Mouse (Mus musculus): ENCODE measurements around the gene Dnah7c. TPM values are rescaled to one million over a fixed set of nuclear protein-coding genes. Genes with fewer than 3 reads are reported as not detected.
A peak's percentile ranks its signal among the peaks of the same experiment; 100 is the strongest.
"Not testable (repeated sequence)": the region's sequence is repeated elsewhere in the genome, so short reads cannot be mapped to it uniquely, and the experiment has no call there.

The Dnah7c gene
- polyA plus RNA-seq (2014; fragmentation: Nextera tagmentation; extraction: Ambion mirVana) = 0.07 and 0.11 TPM in 2 replicates

GRCm38 (mm10) chr1:46425137-46425925, at the start of gene Dnah7c:
Gene Dnah7c (plus strand): TSS chr1:46425592.
- peak; percentile 83 for ATAC-seq (replicated peaks; ENCODE audit: insufficient number of reproducible peaks, low FRiP score, low TSS enrichment, low read depth)
- Histone ChIP-seq H3K9me3 (replicated peaks; ENCODE audit: control insufficient read depth, low read length) (no peaks in the 10 kb centered on the region), H3K4me3 (ENCODE audit: low read depth, low read length) (peak within 1 kb of the TSS; percentile 38), H3K9ac (replicated peaks; ENCODE audit: low read length) (peak within 1 kb of the TSS; percentile 35; the same call in 1 of the 2 replicates), H3K4me1 (ENCODE audit: control insufficient read depth, insufficient read depth, low read length) (no peaks in the 10 kb centered on the region), H3K4me2 (ENCODE audit: low read depth, low read length) (peak within 1 kb of the TSS; percentile 76), H3K36me3 (replicated peaks; ENCODE audit: control insufficient read depth, insufficient read depth, low read depth, low read length) (no peaks in the 10 kb centered on the region), H3K27me3 (ENCODE audit: control insufficient read depth, insufficient read depth, low read length) (no peaks in the 10 kb centered on the region), H3K27ac (replicated peaks; ENCODE audit: low read depth, low read length) (no peak within 1 kb of the TSS)
- 13% methylated on average over 30 of the region's 30 CpGs for WGBS
- DNase-seq (ENCODE audit: low spot score) = peak; percentile 69

GRCm38 (mm10) chr1:46380641-46381040, 44.8 kb upstream of the Dnah7c start:
- not testable (repeated sequence) for H3K9ac ChIP-seq (replicated peaks; ENCODE audit: low read length); H3K27ac ChIP-seq (replicated peaks; ENCODE audit: low read depth, low read length); H3K27me3 ChIP-seq (ENCODE audit: control insufficient read depth, insufficient read depth, low read length); H3K9me3 ChIP-seq (replicated peaks; ENCODE audit: control insufficient read depth, low read length); H3K36me3 ChIP-seq (replicated peaks; ENCODE audit: control insufficient read depth, insufficient read depth, low read depth, low read length); H3K4me1 ChIP-seq (ENCODE audit: control insufficient read depth, insufficient read depth, low read length); ATAC-seq (replicated peaks; ENCODE audit: insufficient number of reproducible peaks, low FRiP score, low TSS enrichment, low read depth); DNase-seq (ENCODE audit: low spot score); H3K4me3 ChIP-seq (ENCODE audit: low read depth, low read length); H3K4me2 ChIP-seq (ENCODE audit: low read depth, low read length)
- 83% methylated on average over 3 of the region's 3 CpGs for WGBS

GRCm38 (mm10) chr1:46394681-46395297, 30.6 kb upstream of the Dnah7c start:
- H3K4me1 ChIP-seq (ENCODE audit: control insufficient read depth, insufficient read depth, low read length); H3K27ac ChIP-seq (replicated peaks; ENCODE audit: low read depth, low read length); H3K9me3 ChIP-seq (replicated peaks; ENCODE audit: control insufficient read depth, low read length); H3K27me3 ChIP-seq (ENCODE audit: control insufficient read depth, insufficient read depth, low read length); H3K4me3 ChIP-seq (ENCODE audit: low read depth, low read length); DNase-seq (ENCODE audit: low spot score); H3K4me2 ChIP-seq (ENCODE audit: low read depth, low read length); H3K9ac ChIP-seq (replicated peaks; ENCODE audit: low read length); H3K36me3 ChIP-seq (replicated peaks; ENCODE audit: control insufficient read depth, insufficient read depth, low read depth, low read length); ATAC-seq (replicated peaks; ENCODE audit: insufficient number of reproducible peaks, low FRiP score, low TSS enrichment, low read depth): not testable (repeated sequence)
- 78% methylated on average over 3 of the region's 4 CpGs for WGBS

GRCm38 (mm10) chr1:46408324-46409115, 16.9 kb upstream of the Dnah7c start:
- 84% methylated on average over 6 of the region's 6 CpGs for WGBS
- Histone ChIP-seq H3K27ac (replicated peaks; ENCODE audit: low read depth, low read length) (no peak overlapping the region), H3K9ac (replicated peaks; ENCODE audit: low read length) (no peak overlapping the region), H3K4me2 (ENCODE audit: low read depth, low read length) (no peak overlapping the region), H3K4me3 (ENCODE audit: low read depth, low read length) (no peak overlapping the region), H3K9me3 (replicated peaks; ENCODE audit: control insufficient read depth, low read length) (no peaks in the 10 kb centered on the region), H3K4me1 (ENCODE audit: control insufficient read depth, insufficient read depth, low read length) (no peaks in the 10 kb centered on the region), H3K36me3 (replicated peaks; ENCODE audit: control insufficient read depth, insufficient read depth, low read depth, low read length) (no peaks in the 10 kb centered on the region), H3K27me3 (ENCODE audit: control insufficient read depth, insufficient read depth, low read length) (no peaks in the 10 kb centered on the region)
- ATAC-seq (replicated peaks; ENCODE audit: insufficient number of reproducible peaks, low FRiP score, low TSS enrichment, low read depth) (no peak), DNase-seq (ENCODE audit: low spot score) (no peak)

- DNase-seq (ENCODE audit: low spot score); H3K4me1 ChIP-seq (ENCODE audit: control insufficient read depth, insufficient read depth, low read length); H3K9me3 ChIP-seq (replicated peaks; ENCODE audit: control insufficient read depth, low read length); H3K9ac ChIP-seq (replicated peaks; ENCODE audit: low read length); H3K27ac ChIP-seq (replicated peaks; ENCODE audit: low read depth, low read length); H3K4me2 ChIP-seq (ENCODE audit: low read depth, low read length); H3K27me3 ChIP-seq (ENCODE audit: control insufficient read depth, insufficient read depth, low read length); H3K36me3 ChIP-seq (replicated peaks; ENCODE audit: control insufficient read depth, insufficient read depth, low read depth, low read length); ATAC-seq (replicated peaks; ENCODE audit: insufficient number of reproducible peaks, low FRiP score, low TSS enrichment, low read depth); H3K4me3 ChIP-seq (ENCODE audit: low read depth, low read length): not testable (repeated sequence)
- WGBS = 87% methylated on average over 7 of the region's 7 CpGs
Observed at GRCm38 (mm10) chr1:46414798-46415197, 10.6 kb upstream of the Dnah7c start.

- not testable (repeated sequence) for H3K27ac ChIP-seq (replicated peaks; ENCODE audit: low read depth, low read length); H3K4me3 ChIP-seq (ENCODE audit: low read depth, low read length); H3K36me3 ChIP-seq (replicated peaks; ENCODE audit: control insufficient read depth, insufficient read depth, low read depth, low read length); H3K4me2 ChIP-seq (ENCODE audit: low read depth, low read length); H3K9ac ChIP-seq (replicated peaks; ENCODE audit: low read length); ATAC-seq (replicated peaks; ENCODE audit: insufficient number of reproducible peaks, low FRiP score, low TSS enrichment, low read depth); H3K9me3 ChIP-seq (replicated peaks; ENCODE audit: control insufficient read depth, low read length); H3K27me3 ChIP-seq (ENCODE audit: control insufficient read depth, insufficient read depth, low read length); H3K4me1 ChIP-seq (ENCODE audit: control insufficient read depth, insufficient read depth, low read length)
- WGBS = 21% methylated on average over 3 of the region's 3 CpGs
- peak; percentile 82 for DNase-seq (ENCODE audit: low spot score)
Observed at GRCm38 (mm10) chr1:46416946-46417345, 8.4 kb upstream of the Dnah7c start.

- H3K9ac ChIP-seq (replicated peaks; ENCODE audit: low read length); H3K27me3 ChIP-seq (ENCODE audit: control insufficient read depth, insufficient read depth, low read length); H3K4me2 ChIP-seq (ENCODE audit: low read depth, low read length); H3K36me3 ChIP-seq (replicated peaks; ENCODE audit: control insufficient read depth, insufficient read depth, low read depth, low read length); H3K9me3 ChIP-seq (replicated peaks; ENCODE audit: control insufficient read depth, low read length); H3K27ac ChIP-seq (replicated peaks; ENCODE audit: low read depth, low read length); DNase-seq (ENCODE audit: low spot score); H3K4me1 ChIP-seq (ENCODE audit: control insufficient read depth, insufficient read depth, low read length); ATAC-seq (replicated peaks; ENCODE audit: insufficient number of reproducible peaks, low FRiP score, low TSS enrichment, low read depth); H3K4me3 ChIP-seq (ENCODE audit: low read depth, low read length): not testable (repeated sequence)
- WGBS = 78% methylated on average over 3 of the region's 4 CpGs
Observed at GRCm38 (mm10) chr1:46418966-46419365, 6.4 kb upstream of the Dnah7c start.
